Mouse (Mus musculus) stomach, embryonic 14.5 days (tissue): ENCODE measurements around the gene Vmn1r86. TPM values are rescaled to one million over a fixed set of nuclear protein-coding genes. Genes with fewer than 3 reads are reported as not detected.

Source experiments
- ATAC-seq: fragments of 200-750 bp; cut with Nextera tagmentation; 2 replicates; pipeline ENCODE4 v1.8.0; 2017; ENCODE audit warnings: low read depth, moderate TSS enrichment; ENCODE audit not compliant: insufficient number of reproducible peaks, insufficient read depth, low FRiP score
- H3K27ac ChIP-seq: fragments of 300-500 bp; sonication (generic); 2 replicates; pipeline ENCODE4 v1.5.1; 2014; ENCODE audit warnings: mild to moderate bottlenecking, low read length, moderate library complexity, mixed read lengths
- H3K27me3 ChIP-seq: fragments of 300-500 bp; sonication (generic); 2 replicates; pipeline ENCODE4 v1.6.1; 2014; ENCODE audit warnings: low read length, control low read depth, mixed read lengths; ENCODE audit not compliant: control insufficient read depth, insufficient read depth
- H3K36me3 ChIP-seq: fragments of 300-500 bp; sonication (generic); 2 replicates; pipeline ENCODE4 v1.6.1; 2014; ENCODE audit warnings: mild to moderate bottlenecking, control low read depth, low read length, moderate library complexity, mixed read lengths; ENCODE audit not compliant: control insufficient read depth, insufficient read depth
- H3K4me1 ChIP-seq: fragments of 300-500 bp; sonication (generic); 2 replicates; pipeline ENCODE4 v1.6.1; 2014; ENCODE audit warnings: low read length, control low read depth, mixed read lengths; ENCODE audit not compliant: control insufficient read depth, insufficient read depth
- H3K4me2 ChIP-seq: fragments of 300-500 bp; sonication (generic); replicated peaks from 2 replicates; pipeline ENCODE4 v1.6.1; 2014; ENCODE audit warnings: low read depth, low read length, control low read depth
- H3K4me3 ChIP-seq: fragments of 300-500 bp; sonication (generic); 2 replicates; pipeline ENCODE4 v1.5.1; 2014; ENCODE audit warnings: low read depth, low read length, control low read depth
- H3K9ac ChIP-seq: fragments of 300-500 bp; sonication (generic); replicated peaks from 2 replicates; pipeline ENCODE4 v1.6.1; 2014; ENCODE audit warnings: low read depth, mild to moderate bottlenecking, control low read depth, low read length, moderate library complexity, mixed read lengths
- H3K9me3 ChIP-seq: fragments of 300-500 bp; sonication (generic); 2 replicates; pipeline ENCODE4 v1.6.1; 2016; ENCODE audit warnings: low read depth, low read length, control low read depth; ENCODE audit not compliant: control insufficient read depth
- WGBS: fragments of 180-500 bp; shearing (Covaris S2); extraction: QIAGEN DNeasy Blood & Tissue Kit; methylation state at CpG from one replicate; pipeline ENCODE4 v1.1.7; 2014; 5-methylcytosine and 5-hydroxymethylcytosine counted together
- polyA plus RNA-seq: library from polyadenylated mRNA; unstranded; fragments of >200 nt; fragmentation: Nextera tagmentation; extraction: Ambion mirVana; gene quantifications from 2 replicates; pipeline ENCODE4 v1.2.1, GENCODE M21; 2014

Vmn1r86 gene
- polyA plus RNA-seq, 1 experiment from 2014 or later = not detected

DNA sequence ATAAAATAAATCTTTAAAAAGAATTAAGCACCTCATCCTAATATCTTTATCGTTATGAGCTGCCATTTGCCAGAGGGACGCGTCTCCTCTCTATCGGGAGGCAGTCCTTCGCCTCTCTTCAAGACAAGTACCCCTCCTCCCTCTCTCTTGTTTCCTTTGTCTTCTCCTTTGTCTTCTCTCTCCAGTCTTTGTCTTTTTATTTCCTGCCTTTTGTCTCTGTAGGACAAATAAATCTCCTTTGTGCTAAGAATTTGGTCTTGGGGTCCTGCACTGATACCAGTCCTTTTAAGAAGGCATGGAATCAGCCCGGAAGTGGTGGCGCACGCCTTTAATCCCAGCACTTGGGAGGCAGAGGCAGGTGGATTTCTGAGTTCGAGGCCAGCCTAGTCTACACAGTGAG is 60.2 kb downstream of the Vmn1r86 start:
- 90% methylated on average over 9 of the region's 9 CpGs for WGBS
- Histone ChIP-seq H3K9ac (no peak overlapping the region), H3K9me3 (no peaks in the 10 kb centered on the region), H3K4me2 (no peak overlapping the region), H3K27ac (no peak overlapping the region), H3K27me3 (no peaks in the 10 kb centered on the region), H3K36me3 (no peaks in the 10 kb centered on the region), H3K4me1 (no peaks in the 10 kb centered on the region), H3K4me3 (no peak overlapping the region)
- no peak for ATAC-seq

DNA sequence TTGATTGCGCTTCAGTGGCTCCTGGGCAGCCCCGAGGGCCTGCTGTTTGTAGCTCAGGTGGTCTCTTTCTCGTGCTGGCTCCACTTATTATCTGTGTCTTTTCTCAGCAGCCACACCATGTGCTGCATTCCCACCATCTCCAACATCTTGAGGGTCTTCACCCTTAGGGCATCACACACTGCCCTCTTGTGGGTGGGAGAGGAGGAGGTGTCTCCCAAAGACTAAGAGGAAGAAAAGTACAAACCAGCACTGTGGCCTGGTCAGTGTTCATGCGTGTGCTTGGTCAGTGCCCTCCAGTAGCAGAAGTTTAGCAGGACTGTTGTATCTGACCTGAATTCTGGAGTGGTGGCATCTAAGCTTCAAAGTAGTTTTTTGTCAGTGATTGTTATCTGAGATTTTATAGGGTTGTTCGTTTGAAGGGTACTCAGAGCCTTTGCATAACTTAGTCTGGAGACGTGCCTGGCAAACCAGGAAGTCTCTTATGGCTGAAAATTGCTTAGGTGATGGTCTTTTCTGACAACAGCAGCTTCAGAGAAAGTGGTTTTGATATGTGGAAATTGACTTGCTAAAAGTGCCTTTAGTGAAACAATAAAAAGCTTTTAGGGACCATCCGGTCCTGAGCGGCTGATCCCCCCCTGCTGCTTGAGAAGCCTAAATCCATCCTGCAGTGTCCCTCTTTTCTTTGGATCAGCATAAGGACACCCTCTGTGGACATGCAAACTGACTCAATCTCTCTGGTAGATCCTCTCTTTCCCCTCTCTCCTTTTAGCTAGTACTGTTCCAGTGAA is 62.6 kb downstream of the Vmn1r86 start:
- no peak overlapping the region for H3K4me3 ChIP-seq
- no peak for ATAC-seq
- 72% methylated on average over 8 of the region's 8 CpGs for WGBS
- no peaks in the 10 kb centered on the region for H3K36me3 ChIP-seq
- no peak overlapping the region for H3K27ac ChIP-seq
- no peak overlapping the region for H3K4me2 ChIP-seq
- H3K9ac ChIP-seq = no peak overlapping the region
- H3K27me3 ChIP-seq = no peaks in the 10 kb centered on the region
- no peaks in the 10 kb centered on the region for H3K4me1 ChIP-seq
- no peaks in the 10 kb centered on the region for H3K9me3 ChIP-seq

DNA sequence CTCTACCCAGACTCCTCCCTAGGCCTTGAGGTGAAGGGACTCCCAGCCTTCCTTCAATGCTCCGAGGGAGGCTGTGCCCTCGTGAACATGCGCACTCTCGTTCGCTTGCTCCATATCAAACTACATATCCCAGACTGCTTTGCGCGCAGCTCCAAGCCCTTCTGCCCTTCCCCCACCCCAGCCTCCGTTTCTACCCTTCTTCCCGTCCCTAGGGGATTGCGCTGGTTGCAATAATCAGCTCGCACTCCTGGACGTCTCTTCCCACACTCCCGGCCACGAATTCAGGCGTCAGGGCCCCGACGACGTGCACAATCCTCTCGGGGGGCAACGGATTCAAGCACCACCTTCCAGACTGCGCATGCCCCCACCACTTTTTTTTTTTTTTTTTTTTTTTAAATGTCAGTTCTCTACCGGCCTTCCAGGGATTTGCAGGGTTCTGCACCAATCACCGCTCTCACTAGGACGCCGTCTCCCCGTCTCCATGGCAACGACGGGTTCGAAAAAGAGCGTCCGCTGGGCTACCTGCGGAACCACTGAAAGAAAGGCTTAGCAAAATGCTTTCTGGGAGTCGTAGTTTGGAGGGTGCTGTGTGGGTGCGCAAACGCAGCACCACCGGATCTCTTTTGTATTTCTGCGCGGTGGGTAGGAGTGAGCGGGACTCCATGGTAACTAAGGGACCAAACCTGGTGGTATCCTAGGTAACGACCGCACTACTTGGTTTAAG is 65.3 kb downstream of the Vmn1r86 start, which contains the start of gene Mzf1:
Gene Mzf1 (minus strand): TSS at position 478 of the 724 bp plus-strand sequence.
- Histone ChIP-seq H3K9ac (peak within 1 kb of the TSS; percentile 42), H3K36me3 (no peaks in the 10 kb centered on the region), H3K9me3 (no peaks in the 10 kb centered on the region), H3K4me1 (no peaks in the 10 kb centered on the region), H3K27ac (peak within 1 kb of the TSS; percentile 52; the same call in 1 of the 2 replicates), H3K4me2 (peak within 1 kb of the TSS; percentile 57), H3K4me3 (peak within 1 kb of the TSS; percentile 67), H3K27me3 (no peaks in the 10 kb centered on the region)
- WGBS = under 1% methylated on average over 41 of the region's 41 CpGs
- ATAC-seq = peak; percentile 94

GRCm38 (mm10) chr7:13053961-13054286 is 65.8 kb downstream of the Vmn1r86 start:
- Histone ChIP-seq H3K4me1 (no peaks in the 10 kb centered on the region), H3K36me3 (no peaks in the 10 kb centered on the region), H3K27me3 (no peaks in the 10 kb centered on the region), H3K9me3 (no peaks in the 10 kb centered on the region), H3K4me2 (peak overlapping the region; percentile 57), H3K9ac (peak overlapping the region; percentile 42; the same call in 1 of the 2 replicates), H3K4me3 (peak overlapping the region; percentile 67), H3K27ac (no peak overlapping the region)
- WGBS = 1% methylated on average over 15 of the region's 15 CpGs
- ATAC-seq = no peak

GRCm38 (mm10) chr7:13053501-13053900 is 66.2 kb downstream of the Vmn1r86 start:
- no peaks in the 10 kb centered on the region for H3K36me3 ChIP-seq
- H3K9ac ChIP-seq = no peak overlapping the region
- H3K9me3 ChIP-seq = no peaks in the 10 kb centered on the region
- H3K4me1 ChIP-seq = no peaks in the 10 kb centered on the region
- no peak for ATAC-seq
- H3K4me3 ChIP-seq = peak overlapping the region; percentile 67
- H3K27ac ChIP-seq = no peak overlapping the region
- H3K27me3 ChIP-seq = no peaks in the 10 kb centered on the region
- WGBS = 87% methylated on average over 2 of the region's 2 CpGs
- H3K4me2 ChIP-seq = peak overlapping the region; percentile 57

DNA sequence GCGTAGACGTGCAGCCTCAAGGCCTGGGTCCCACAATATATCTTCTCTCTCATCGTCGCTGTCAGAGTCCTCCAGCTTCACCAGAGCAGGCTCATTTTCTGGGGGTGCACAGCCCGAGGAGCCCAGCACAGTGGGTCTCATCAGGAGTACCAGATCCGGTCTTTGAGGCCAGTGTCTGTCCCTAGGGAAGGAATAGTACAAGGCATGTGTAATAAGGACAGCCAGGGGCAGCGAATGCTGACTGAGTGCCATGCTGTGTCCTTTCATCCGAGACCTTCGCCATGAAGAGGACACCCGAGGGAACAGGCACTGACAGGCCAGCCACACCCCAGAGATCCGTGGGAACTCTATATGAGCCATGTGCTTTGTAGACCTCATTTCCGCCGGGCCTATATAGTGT is 66.7 kb downstream of the Vmn1r86 start:
- WGBS = 86% methylated on average over 13 of the region's 13 CpGs
- Histone ChIP-seq H3K36me3 (no peaks in the 10 kb centered on the region), H3K9ac (no peak overlapping the region), H3K27ac (no peak overlapping the region), H3K4me1 (no peaks in the 10 kb centered on the region), H3K9me3 (no peaks in the 10 kb centered on the region), H3K4me2 (no peak overlapping the region), H3K27me3 (no peaks in the 10 kb centered on the region), H3K4me3 (no peak overlapping the region)
- no peak for ATAC-seq

Other genes with a start within 250 kb of the Vmn1r86 start
- 4.5 and 4.6 TPM in 2 replicates for gene Zfp128, start 238.7 kb downstream of the Vmn1r86 start, polyA plus RNA-seq
- gene Zscan22, start 222.1 kb downstream of the Vmn1r86 start, polyA plus RNA-seq = 22.4 and 23.0 TPM in 2 replicates
- 1,309 and 1,442 TPM in 2 replicates for gene Rps5, start 197.6 kb downstream of the Vmn1r86 start, polyA plus RNA-seq
- 0.97 and 1.4 TPM in 2 replicates for gene Rnf225, start 192.5 kb downstream of the Vmn1r86 start, polyA plus RNA-seq
- gene Zfp324, start 154.1 kb downstream of the Vmn1r86 start, polyA plus RNA-seq = 9.4 and 9.7 TPM in 2 replicates
- gene Zfp446, start 142.1 kb downstream of the Vmn1r86 start, polyA plus RNA-seq = 8.7 and 9.2 TPM in 2 replicates
- gene Slc27a5, start 121.7 kb downstream of the Vmn1r86 start, polyA plus RNA-seq = not detected in 2 replicates
- gene Trim28, start 120.8 kb downstream of the Vmn1r86 start, polyA plus RNA-seq = 386 and 397 TPM in 2 replicates
- gene Zbtb45, start 109.9 kb downstream of the Vmn1r86 start, polyA plus RNA-seq = 21.3 and 21.8 TPM in 2 replicates
- gene Chmp2a, start 85.1 kb downstream of the Vmn1r86 start, polyA plus RNA-seq = 150 and 157 TPM in 2 replicates
- gene Ube2m, start 81.6 kb downstream of the Vmn1r86 start, polyA plus RNA-seq = 56.6 and 59.6 TPM in 2 replicates
- gene Mzf1, start 65.2 kb downstream of the Vmn1r86 start, polyA plus RNA-seq = 3.1 and 3.4 TPM in 2 replicates
- gene Vmn1r85, start 24.7 kb downstream of the Vmn1r86 start, polyA plus RNA-seq = not detected in 2 replicates
- not detected in 2 replicates for gene Vmn1r87, start 20.2 kb upstream of the Vmn1r86 start, polyA plus RNA-seq
- not detected in 2 replicates for gene Vmn1r88, start 39.7 kb upstream of the Vmn1r86 start, polyA plus RNA-seq
- not detected in 2 replicates for gene Vmn1r89, start 93.1 kb upstream of the Vmn1r86 start, polyA plus RNA-seq
- 117 and 124 TPM in 2 replicates for gene Lig1, start 157.4 kb upstream of the Vmn1r86 start, polyA plus RNA-seq
- 5.7 and 11.6 TPM in 2 replicates for gene Zswim9, start 158.8 kb upstream of the Vmn1r86 start, polyA plus RNA-seq
- gene Pla2g4c, start 204.7 kb upstream of the Vmn1r86 start, polyA plus RNA-seq = 1.1 and 1.3 TPM in 2 replicates